Mouse (Mus musculus) ES-E14 (cell line): ENCODE data around the gene Dnlz.

Experiments used
- HCFC1 ChIP-seq: IDR thresholded peaks from 2 replicates; pipeline ENCODE4 v1.6.1; 2012; ENCODE audit warnings: low read length, inconsistent platforms, borderline replicate concordance; ENCODE audit not compliant: insufficient read depth
- ZNF384 ChIP-seq: IDR thresholded peaks from 2 replicates; pipeline ENCODE4 v1.6.1; 2012; ENCODE audit warnings: low read depth, low read length, inconsistent platforms

DNA sequence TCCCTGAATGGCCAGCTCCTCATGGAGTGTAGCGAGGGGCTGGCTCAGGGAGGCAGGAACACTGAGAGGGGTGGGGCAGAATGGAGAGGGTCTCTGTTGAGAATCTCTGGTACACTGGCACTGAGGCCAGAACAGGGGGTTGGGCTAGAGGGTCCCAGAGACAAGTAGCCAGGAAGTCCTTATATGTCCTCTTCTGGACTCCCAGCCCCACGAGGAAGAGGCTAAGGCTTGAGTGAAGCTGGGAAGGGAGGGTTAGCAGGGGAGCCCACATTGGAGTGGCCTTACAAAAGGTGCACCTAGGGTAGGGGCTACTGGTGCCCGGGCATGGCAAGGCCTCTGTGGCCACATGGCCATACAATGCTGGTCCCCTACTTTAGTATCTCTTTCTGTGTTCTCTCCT lies 34.5 kb downstream of the Dnlz start:
- TF ChIP-seq HCFC1 = no peak
- TF ChIP-seq ZNF384 = no peak
